Mouse (Mus musculus) brain, adult 10 weeks (tissue): ENCODE measurements around the gene Mucl2. TPM values are rescaled to one million over a fixed set of nuclear protein-coding genes. Genes with fewer than 3 reads are reported as not detected.

Source experiments
- polyA plus RNA-seq: library from polyadenylated mRNA; stranded (reverse); fragments of 350-450 nt; fragmentation: Illumina TruSeq; extraction: RNeasy Lipid Tissue Mini Kit (QIAGEN cat#74804); gene quantifications from one replicate; pipeline ENCODE4 v1.2.3, GENCODE M21; 2015; ENCODE audit warnings: low read depth, low replicate concordance

Gene Mucl2
- polyA plus RNA-seq = not detected

GRCm38 (mm10) chr15:103899212-103899611, at the start of gene Mucl2:
TSS of gene Mucl2 (minus strand) at chr15:103899312.

Other genes with a start within 250 kb of the Mucl2 start
- not detected for gene Mucl1, start 143.8 kb downstream of the Mucl2 start, polyA plus RNA-seq